In the genomic region with DNA sequence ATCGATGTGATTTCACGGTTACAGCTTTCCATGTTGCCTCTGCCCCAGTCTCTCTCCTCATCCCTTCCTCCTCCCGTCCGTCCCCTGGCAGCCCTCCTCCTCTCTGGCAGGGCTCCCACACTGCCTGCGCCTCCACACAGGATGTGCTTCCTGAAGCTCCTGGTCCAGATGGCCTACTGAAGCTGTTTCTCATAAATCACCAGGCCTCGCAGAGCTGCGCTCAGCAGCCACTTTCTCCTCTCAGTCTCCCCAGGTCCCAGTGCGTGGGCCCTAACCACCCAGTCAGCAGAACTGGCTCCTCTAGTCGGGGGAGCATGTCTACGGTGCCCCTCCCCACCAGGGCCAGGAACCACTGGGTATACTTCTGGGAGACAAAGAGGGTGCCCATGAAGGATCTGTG, we compare ENCODE assay signal across 8 mouse cellular contexts.
DNase-seq lines count a peak whose midpoint lies in the region; ATAC-seq lines count a peak whose summit lies in the region.

No protein-coding gene starts in this region.

- no peak overlapping the region for H3K4me2 ChIP-seq in embryonic facial prominence, embryonic 15.5 days (replicated peaks)
- H3K4me2 ChIP-seq in heart, embryonic 14.5 days (ENCODE audit: low read length): no peak overlapping the region
- H3K4me2 ChIP-seq in liver, embryonic 15.5 days: no peak overlapping the region
- no peak overlapping the region for H3K4me2 ChIP-seq in midbrain, embryonic 11.5 days

- H3K27me3 ChIP-seq in embryonic facial prominence, embryonic 15.5 days: no peaks in the 10 kb centered on the region
- no peaks in the 10 kb centered on the region for H3K27me3 ChIP-seq in heart, embryonic 14.5 days (ENCODE audit: control insufficient read depth, insufficient read depth, low read length)
- H3K27me3 ChIP-seq in liver, embryonic 15.5 days: no peaks in the 10 kb centered on the region
- no peaks in the 10 kb centered on the region for H3K27me3 ChIP-seq in midbrain, embryonic 11.5 days (ENCODE audit: control insufficient read depth, insufficient read depth, low read length)

- no peak overlapping the region for H3K4me3 ChIP-seq in embryonic facial prominence, embryonic 15.5 days (replicated peaks)
- H3K4me3 ChIP-seq in heart, embryonic 14.5 days (ENCODE audit: control insufficient read depth in 1 of 2, insufficient read depth in 1 of 2, low read depth in 1 of 2, low read length in 2 of 2): no peak overlapping the region
- no peak overlapping the region for H3K4me3 ChIP-seq in liver, embryonic 15.5 days (replicated peaks)
- no peak overlapping the region for H3K4me3 ChIP-seq in midbrain, embryonic 11.5 days (ENCODE audit: low read depth, low read length)

- no peak overlapping the region for H3K9ac ChIP-seq in embryonic facial prominence, embryonic 15.5 days
- H3K9ac ChIP-seq in heart, embryonic 14.5 days (ENCODE audit: low read length): no peak overlapping the region
- H3K9ac ChIP-seq in liver, embryonic 15.5 days: no peak overlapping the region
- no peak overlapping the region for H3K9ac ChIP-seq in midbrain, embryonic 11.5 days (ENCODE audit: low read length)

- peaks cover 7% of the 10 kb centered on the region; the same call in 1 of the 2 replicates for H3K4me1 ChIP-seq in embryonic facial prominence, embryonic 15.5 days
- H3K4me1 ChIP-seq in heart, embryonic 14.5 days (ENCODE audit: control insufficient read depth in 2 of 2, insufficient read depth in 2 of 2, low read length in 2 of 2): peaks cover 9 to 21% of the 10 kb centered on the region in 2 experiments
- no peaks in the 10 kb centered on the region for H3K4me1 ChIP-seq in liver, embryonic 15.5 days (replicated peaks)
- H3K4me1 ChIP-seq in midbrain, embryonic 11.5 days (ENCODE audit: control insufficient read depth, insufficient read depth, low read length): no peaks in the 10 kb centered on the region

- peak overlapping the region; percentile 58; the same call in 1 of the 2 replicates for H3K27ac ChIP-seq in embryonic facial prominence, embryonic 15.5 days (replicated peaks)
- H3K27ac ChIP-seq in heart, embryonic 14.5 days (replicated peaks in 1 of 2; ENCODE audit: control insufficient read depth in 1 of 2, insufficient read depth in 1 of 2, low read depth in 2 of 2, low read length in 2 of 2): peak overlapping the region; percentile 66 to 76; a peak in 3 of 4 replicates
- H3K27ac ChIP-seq in liver, embryonic 15.5 days (replicated peaks): no peak overlapping the region
- no peak overlapping the region for H3K27ac ChIP-seq in midbrain, embryonic 11.5 days (ENCODE audit: low read depth, low read length)

- ATAC-seq in embryonic facial prominence, embryonic 15.5 days (ENCODE audit: insufficient number of reproducible peaks, low FRiP score, low TSS enrichment, low read depth): peak; percentile 81
- ATAC-seq in heart, embryonic 14.5 days (ENCODE audit: insufficient number of reproducible peaks, insufficient read depth, low FRiP score, low read depth): peak; percentile 75
- 0 out of 2 replicates have a peak, but pooled peaks have one; percentile 42 for ATAC-seq in liver, embryonic 15.5 days (ENCODE audit: insufficient read depth)
- ATAC-seq in midbrain, embryonic 11.5 days (ENCODE audit: low FRiP score): no peak

- H3K9me3 ChIP-seq in embryonic facial prominence, embryonic 15.5 days (replicated peaks): no peaks in the 10 kb centered on the region
- no peaks in the 10 kb centered on the region for H3K9me3 ChIP-seq in heart, embryonic 14.5 days (ENCODE audit: control insufficient read depth, low read length)
- H3K9me3 ChIP-seq in liver, embryonic 15.5 days (replicated peaks): no peaks in the 10 kb centered on the region
- no peaks in the 10 kb centered on the region for H3K9me3 ChIP-seq in midbrain, embryonic 11.5 days (ENCODE audit: control insufficient read depth, low read length)

- H3K36me3 ChIP-seq in embryonic facial prominence, embryonic 15.5 days: no peaks in the 10 kb centered on the region
- H3K36me3 ChIP-seq in heart, embryonic 14.5 days (ENCODE audit: control insufficient read depth, insufficient read depth, low read length): no peaks in the 10 kb centered on the region
- no peaks in the 10 kb centered on the region for H3K36me3 ChIP-seq in liver, embryonic 15.5 days (replicated peaks)
- no peaks in the 10 kb centered on the region for H3K36me3 ChIP-seq in midbrain, embryonic 11.5 days (ENCODE audit: control insufficient read depth, insufficient read depth, low read length)

- peak; percentile 45 for DNase-seq in thymus, postnatal 4 days
- DNase-seq in thymus, postnatal 25 days: no peak
- DNase-seq in layer of hippocampus, adult 11-12 months (ENCODE audit: low spot score): peak; percentile 76
- DNase-seq in skeletal muscle tissue, adult 2 months (ENCODE audit: low read depth, low spot score): peak; percentile 50
- no peak for DNase-seq in midbrain, embryonic 11.5 days (ENCODE audit: low spot score, missing footprints)

- 33% methylated on average over 10 of the region's 10 CpGs for whole genome bisulfite sequencing in embryonic facial prominence, embryonic 15.5 days
- WGBS in heart, embryonic 14.5 days: 48% methylated on average over 10 of the region's 10 CpGs
- 49% methylated on average over 10 of the region's 10 CpGs for WGBS in liver, embryonic 15.5 days (ENCODE audit: insufficient replicate concordance)
- 79% methylated on average over 10 of the region's 10 CpGs for WGBS in midbrain, embryonic 11.5 days

Comparison
In these comparisons a context has a peak if more than half of its experiments do, and no peak if none do; other contexts are left out.
1. DNase-seq: peak in thymus, postnatal 4 days (single experiment), layer of hippocampus, adult 11-12 months (single experiment) and skeletal muscle tissue, adult 2 months (single experiment); none in thymus, postnatal 25 days (single experiment) and midbrain, embryonic 11.5 days (single experiment).
2. H3K27ac ChIP-seq: peak in embryonic facial prominence, embryonic 15.5 days (single experiment) and heart, embryonic 14.5 days (2 of 2); none in liver, embryonic 15.5 days (single experiment) and midbrain, embryonic 11.5 days (single experiment).